Mouse (Mus musculus): ENCODE data around the gene Kcna7. TPM values are rescaled to one million over a fixed set of nuclear protein-coding genes. Genes with fewer than 3 reads are reported as not detected.

The Kcna7 gene
- total RNA-seq, 2 experiments from 2014 or later: 3.2 to 3.7 TPM

DNA sequence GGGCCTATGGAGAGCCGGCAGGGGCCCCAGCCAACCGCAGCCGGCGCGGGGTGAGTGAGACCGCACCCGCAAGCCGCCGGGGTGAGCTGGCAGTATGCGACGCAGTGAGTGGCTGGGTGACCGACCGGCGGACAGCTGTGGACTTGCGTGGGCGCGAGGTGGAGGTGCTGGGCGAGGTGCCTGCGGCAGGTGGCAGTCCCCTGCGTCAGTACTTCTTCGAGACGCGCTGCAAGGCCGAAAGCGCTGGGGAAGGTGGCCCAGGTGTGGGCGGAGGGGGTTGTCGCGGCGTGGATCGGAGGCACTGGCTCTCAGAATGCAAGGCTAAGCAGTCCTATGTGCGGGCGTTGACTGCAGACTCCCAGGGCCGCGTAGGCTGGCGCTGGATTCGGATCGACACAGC lies 10.2 kb downstream of the Kcna7 start:
- intact Hi-C loops (cut with DNase I): no loop called here
- DNase-seq (ENCODE audit: low spot score): no peak

GRCm38 (mm10) chr7:45417962-45418492 lies 12.6 kb downstream of the Kcna7 start:
- intact Hi-C loops (cut with DNase I): no loop called here
- no peak for DNase-seq (ENCODE audit: low spot score)

DNA sequence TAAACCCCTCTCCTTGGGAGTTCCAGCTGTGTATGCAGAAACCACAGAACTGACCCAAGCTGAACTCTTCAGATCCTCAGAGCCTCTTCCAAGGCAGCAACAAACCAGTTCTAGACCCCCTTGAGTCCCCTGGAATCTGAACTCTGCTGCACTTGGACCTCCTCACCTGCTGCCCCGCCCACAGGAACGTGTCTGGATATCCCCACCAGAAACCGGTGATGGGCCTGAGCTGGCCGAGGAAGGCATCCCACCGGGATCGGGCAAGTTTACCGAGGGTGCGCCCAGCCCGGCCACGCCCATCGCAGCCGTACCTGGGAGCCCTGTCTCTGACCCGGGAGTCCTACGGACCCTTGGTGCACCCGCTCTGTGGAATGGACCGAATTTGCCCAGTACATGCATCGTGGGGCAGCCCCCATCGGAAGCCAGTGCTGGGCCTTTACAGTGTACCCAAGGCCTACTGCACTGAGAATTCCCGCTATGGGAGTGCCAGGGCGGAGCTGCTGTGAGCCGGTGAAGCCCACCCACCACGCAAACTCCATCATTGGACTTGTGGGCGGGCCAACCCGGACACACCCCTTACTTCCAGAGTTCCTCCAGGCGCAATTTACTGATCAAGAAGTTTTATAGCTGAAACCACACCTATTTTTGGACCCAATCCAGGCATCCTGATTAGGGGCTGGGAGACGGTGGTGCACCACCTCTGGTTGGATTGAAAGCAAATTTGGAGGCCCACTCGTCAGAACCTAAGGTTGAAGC lies 14.6 kb downstream of the Kcna7 start:
- no peak for DNase-seq (ENCODE audit: low spot score)
- intact Hi-C loops (cut with DNase I): no loop called here

DNA sequence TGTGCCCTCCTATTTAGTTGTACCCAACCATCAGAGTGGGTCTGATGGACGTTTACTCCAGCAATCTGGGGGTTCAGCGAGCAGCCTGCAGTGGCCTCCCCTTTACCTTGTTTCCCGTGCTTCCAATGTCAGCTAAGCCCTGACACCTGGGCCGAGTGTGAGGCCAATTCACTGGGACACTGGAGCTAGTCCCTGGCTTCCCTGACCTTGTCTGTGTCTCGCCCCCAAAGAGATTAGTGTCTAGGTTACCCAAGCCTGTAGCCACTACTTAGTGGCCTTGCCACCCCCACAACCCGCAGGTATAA lies 15.1 kb downstream of the Kcna7 start, which contains the start of gene Lhb:
TSS of gene Lhb (plus strand) at position 206 of the 305 bp plus-strand sequence.
- intact Hi-C loops (cut with DNase I): no loop called here
- DNase-seq (ENCODE audit: low spot score): no peak

GRCm38 (mm10) chr7:45421194-45421593 lies 15.7 kb downstream of the Kcna7 start:
- intact Hi-C loops (cut with DNase I): no loop called here
- DNase-seq (ENCODE audit: low spot score): no peak

- intact Hi-C loops (cut with DNase I): no loop called here
- no peak for DNase-seq (ENCODE audit: low spot score)
Observed at GRCm38 (mm10) chr7:45426556-45426955, 21.1 kb downstream of the Kcna7 start.

DNA sequence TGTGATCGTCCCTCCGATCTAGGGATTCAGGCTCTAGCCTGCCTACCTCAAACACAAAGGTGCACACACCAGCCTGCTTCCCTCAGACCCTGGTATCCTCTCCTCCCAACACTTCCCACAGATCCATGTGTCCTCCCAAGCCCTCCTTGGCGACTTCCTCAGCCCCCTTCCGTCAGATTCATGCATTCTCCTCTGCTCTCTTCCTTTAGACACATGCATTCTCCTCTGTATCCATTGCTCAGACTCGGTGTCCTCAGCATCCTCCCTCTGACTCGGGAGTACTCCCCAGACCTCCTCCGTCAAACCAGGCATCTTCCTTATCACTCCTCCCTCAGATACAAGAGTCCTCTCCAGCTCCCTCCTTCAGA lies 28.4 kb downstream of the Kcna7 start:
- intact Hi-C loops (cut with DNase I): loop anchor here (2.0 to 5.0 kb wide), 2 partner anchors 27 to 37 kb away; partner anchors contain the start of gene Snrnp70

GRCm38 (mm10) chr7:45434203-45435015 lies 29.0 kb downstream of the Kcna7 start, which contains the start of gene Gys1:
Gene Gys1, plus strand, starts transcription at chr7:45434844.
- peak; percentile 100 for DNase-seq (ENCODE audit: low spot score)
- intact Hi-C loops (cut with DNase I): loop anchor here (2.0 to 5.0 kb wide), 2 partner anchors 28 to 37 kb away; partner anchors contain the start of gene Snrnp70

More for the DNA sequence above, 28.4 kb downstream of the Kcna7 start:
- DNase-seq (ENCODE audit: low spot score): no peak

DNA sequence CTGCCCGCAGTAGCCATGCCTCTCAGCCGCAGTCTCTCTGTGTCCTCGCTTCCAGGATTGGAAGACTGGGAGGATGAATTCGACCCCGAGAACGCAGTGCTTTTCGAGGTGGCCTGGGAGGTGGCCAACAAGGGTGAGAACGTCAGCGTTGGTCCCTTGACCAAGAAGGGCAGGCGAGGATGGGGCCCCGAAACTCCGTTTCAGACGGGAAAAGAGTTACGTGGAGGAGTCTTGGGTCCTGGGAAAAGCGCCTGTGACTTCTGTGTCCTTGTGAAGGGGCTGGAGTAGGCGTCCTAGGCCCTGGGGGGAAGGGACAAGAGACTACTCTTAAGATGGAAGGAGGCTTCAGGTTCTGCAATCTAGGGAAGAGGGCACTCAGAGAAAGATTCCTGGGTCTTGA lies 29.6 kb downstream of the Kcna7 start:
- DNase-seq (ENCODE audit: low spot score): no peak
- intact Hi-C loops (cut with DNase I): loop anchor here (2.0 kb wide), 1 partner anchor 28 kb away; no protein-coding TSS in a partner anchor

DNA sequence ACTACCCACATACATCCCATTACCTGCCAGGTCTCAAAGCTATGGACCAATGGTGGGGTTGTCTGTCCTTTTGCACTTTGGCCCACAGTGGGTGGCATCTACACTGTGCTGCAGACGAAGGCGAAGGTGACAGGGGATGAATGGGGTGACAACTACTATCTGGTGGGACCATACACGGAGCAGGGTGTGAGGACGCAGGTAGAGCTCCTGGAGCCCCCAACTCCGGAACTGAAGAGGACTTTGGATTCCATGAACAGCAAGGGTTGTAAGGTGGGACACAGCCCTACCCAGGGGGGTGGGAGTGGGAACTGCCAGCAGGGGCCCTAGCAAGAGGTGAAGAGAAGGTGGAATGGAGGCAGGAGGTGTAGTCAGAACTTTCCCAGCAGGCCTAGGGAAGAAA lies 31.0 kb downstream of the Kcna7 start:
- intact Hi-C loops (cut with DNase I): no loop called here
- DNase-seq (ENCODE audit: low spot score): no peak

DNA sequence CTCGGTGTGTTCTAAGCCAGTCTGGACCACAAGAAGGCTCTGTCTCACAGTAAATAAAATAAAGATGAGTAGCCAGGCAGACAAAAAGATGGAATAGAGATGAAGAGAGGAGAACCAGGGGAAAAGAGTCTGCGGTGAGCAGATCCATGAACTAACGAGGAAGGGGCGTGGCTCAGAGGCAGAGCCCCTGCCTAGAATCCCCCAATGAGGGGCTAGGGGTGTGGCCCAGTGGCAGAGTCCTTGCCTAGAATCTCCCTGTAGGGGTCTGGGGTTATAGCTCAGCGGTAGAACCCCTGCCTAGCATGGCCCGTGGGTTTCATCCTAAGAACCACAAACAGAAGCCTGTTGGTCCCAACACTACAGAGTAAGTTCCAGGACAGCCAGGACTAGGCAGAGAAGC lies 31.6 kb downstream of the Kcna7 start:
- intact Hi-C loops (cut with DNase I): no loop called here
- DNase-seq (ENCODE audit: low spot score): no peak

DNA sequence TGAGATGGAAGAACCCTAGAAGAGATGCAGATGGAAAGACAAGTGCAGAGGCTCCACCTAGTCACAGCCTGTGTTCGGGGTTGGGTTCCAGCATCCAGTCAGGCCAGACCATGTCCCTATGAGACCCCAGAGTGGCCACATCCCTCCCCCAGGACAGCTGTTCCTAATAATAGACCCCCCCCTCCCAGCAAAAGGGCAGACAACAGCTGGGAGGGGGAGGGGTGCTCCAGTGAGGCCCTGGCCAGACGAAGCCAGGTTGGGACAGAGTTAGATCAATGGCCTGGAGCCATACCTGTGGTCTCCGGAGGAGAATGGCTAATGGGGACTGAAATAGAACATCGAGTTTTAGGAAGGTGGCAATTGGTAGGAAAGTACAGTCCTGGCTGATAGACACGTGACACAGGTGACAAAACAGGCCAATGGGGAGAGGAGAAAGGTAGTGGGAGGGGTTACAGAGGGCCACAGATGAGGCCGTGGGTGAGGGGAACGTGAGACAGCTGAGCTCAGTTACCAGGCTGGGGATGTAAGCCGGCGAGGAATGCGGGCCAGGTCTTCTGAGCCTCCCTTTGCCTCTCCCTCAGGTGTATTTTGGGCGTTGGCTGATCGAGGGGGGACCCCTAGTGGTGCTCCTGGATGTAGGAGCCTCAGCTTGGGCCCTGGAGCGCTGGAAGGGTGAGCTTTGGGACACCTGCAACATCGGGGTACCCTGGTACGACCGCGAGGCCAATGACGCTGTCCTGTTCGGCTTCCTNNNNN lies 32.2 kb downstream of the Kcna7 start, which contains the start of gene Ruvbl2:
TSS of gene Ruvbl2 (minus strand) at position 576 of the 756 bp plus-strand sequence.
- intact Hi-C loops (cut with DNase I): no loop called here
- no peak for DNase-seq (ENCODE audit: low spot score)

- DNase-seq (ENCODE audit: low spot score): no peak
- intact Hi-C loops (cut with DNase I): no loop called here
Observed at GRCm38 (mm10) chr7:45443526-45444420, 38.3 kb downstream of the Kcna7 start.

- intact Hi-C loops (cut with DNase I): no loop called here
- DNase-seq (ENCODE audit: low spot score): no peak
Observed at GRCm38 (mm10) chr7:45446589-45446988, 41.1 kb downstream of the Kcna7 start.

DNA sequence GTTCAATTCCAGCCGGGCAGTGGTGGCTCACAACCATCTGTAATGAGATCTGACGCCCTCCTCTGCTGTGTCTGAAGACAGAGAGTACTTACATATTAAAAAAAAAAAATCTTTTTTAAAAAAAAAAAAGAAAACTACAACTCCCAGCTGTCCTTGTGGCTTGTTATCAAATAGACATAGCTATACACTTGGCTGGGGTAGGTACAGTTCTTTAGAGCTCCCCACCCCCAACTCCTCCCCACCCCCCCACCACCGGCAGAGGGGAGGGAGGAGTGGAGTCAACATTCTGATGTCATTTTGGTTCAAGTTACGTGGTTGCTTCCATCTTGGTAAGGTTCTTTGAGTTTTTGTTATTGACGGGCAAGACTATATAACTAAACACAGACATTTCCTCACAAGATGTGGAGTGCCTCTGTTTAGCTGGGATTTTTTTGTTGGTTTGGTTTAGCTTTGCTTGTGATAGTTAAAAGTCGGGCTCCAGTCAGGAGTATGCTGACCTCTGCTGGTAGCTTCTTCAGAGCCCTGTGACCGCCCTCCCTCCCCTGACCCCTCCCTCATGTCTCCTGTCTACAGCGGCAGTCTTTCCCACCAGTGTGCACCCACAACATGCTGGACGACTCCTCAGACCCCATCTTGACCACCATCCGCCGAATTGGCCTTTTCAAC lies 42.0 kb downstream of the Kcna7 start:
- intact Hi-C loops (cut with DNase I): no loop called here
- no peak for DNase-seq (ENCODE audit: low spot score)

DNA sequence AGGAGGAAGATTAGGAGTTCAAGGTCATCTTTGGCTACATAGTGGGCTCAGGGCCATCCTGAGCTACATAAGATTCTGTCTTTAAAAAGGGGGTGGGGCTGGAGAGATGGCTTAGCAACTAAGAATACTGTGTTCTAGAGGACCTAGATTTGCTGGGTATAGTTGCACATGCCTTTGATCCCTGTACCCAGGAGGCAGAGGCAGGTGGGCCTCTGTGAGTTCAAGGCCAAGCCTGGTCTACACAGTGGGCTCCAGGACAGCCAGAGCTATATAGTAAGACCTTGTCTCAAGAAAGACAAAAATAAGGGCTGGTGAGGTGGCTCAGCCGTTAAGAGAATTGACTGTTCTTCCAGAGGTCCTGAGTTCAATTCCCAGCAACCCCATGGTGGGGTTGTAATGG lies 44.5 kb downstream of the Kcna7 start:
- intact Hi-C loops (cut with DNase I): loop anchor here (2.0 kb wide), 1 partner anchor 111 kb away; no protein-coding TSS in a partner anchor

GRCm38 (mm10) chr7:45451344-45451982 lies 46.0 kb downstream of the Kcna7 start:
- intact Hi-C loops (cut with DNase I): loop anchor here (2.0 kb wide), 1 partner anchor 109 kb away; no protein-coding TSS in a partner anchor
- peak; percentile 49 for DNase-seq (ENCODE audit: low spot score)

More for the DNA sequence above, 44.5 kb downstream of the Kcna7 start:
- no peak for DNase-seq (ENCODE audit: low spot score)

GRCm38 (mm10) chr7:45454971-45455370 lies 49.5 kb downstream of the Kcna7 start:
- intact Hi-C loops (cut with DNase I): no loop called here
- no peak for DNase-seq (ENCODE audit: low spot score)
